8 mouse cellular contexts compared by ENCODE assay signal in genomic region chr4:141538408-141539212, GRCm38 (mm10). TPM values are rescaled to one million over a fixed set of nuclear protein-coding genes. Genes with fewer than 3 reads are reported as not detected.
DNase-seq lines count a peak whose midpoint lies in the region; ATAC-seq and TF ChIP-seq lines count a peak whose summit lies in the region.

TSS of gene Spen (minus strand) at chr4:141538597.

- H3K4me2 ChIP-seq in forebrain, embryonic 12.5 days, result peak within 1 kb of the TSS; percentile 92
- peak within 1 kb of the TSS; percentile 95 for H3K4me2 ChIP-seq in heart, postnatal 0 days (ENCODE audit: low read depth, low read length)
- peak within 1 kb of the TSS; percentile 94 for H3K4me2 ChIP-seq in liver, postnatal 0 days (ENCODE audit: low read depth, low read length)
- H3K4me2 ChIP-seq in neural tube, embryonic 13.5 days, result peak within 1 kb of the TSS; percentile 80

- ATAC-seq in forebrain, embryonic 12.5 days (ENCODE audit: low FRiP score), result peak; percentile 83
- peak; percentile 89 for ATAC-seq in heart, postnatal 0 days (ENCODE audit: insufficient read depth, low read depth)
- ATAC-seq in liver, postnatal 0 days, result peak; percentile 89
- peak; percentile 72 for ATAC-seq in neural tube, embryonic 13.5 days (ENCODE audit: low read depth)

- TF ChIP-seq EP300 in ES-Bruce4 (IDR thresholded peaks at IDR 0.05; ENCODE audit: insufficient read depth, low read depth, low read length), result no peak
- TF ChIP-seq EP300 in heart, postnatal 0 days (IDR thresholded peaks at IDR 0.05; ENCODE audit: low read depth), result peak; percentile 72
- TF ChIP-seq EP300 in liver, postnatal 0 days (IDR thresholded peaks at IDR 0.05; ENCODE audit: low read depth), result no peak

- no peaks in the 10 kb centered on the region for H3K9me3 ChIP-seq in ES-Bruce4 (replicated peaks; ENCODE audit: control insufficient read depth, insufficient read depth, low read length, poor library complexity, severe bottlenecking)
- H3K9me3 ChIP-seq in forebrain, embryonic 12.5 days, result no peaks in the 10 kb centered on the region
- no peaks in the 10 kb centered on the region for H3K9me3 ChIP-seq in heart, postnatal 0 days (replicated peaks; ENCODE audit: control insufficient read depth, low read length)
- no peaks in the 10 kb centered on the region for H3K9me3 ChIP-seq in liver, postnatal 0 days (ENCODE audit: low read length)
- H3K9me3 ChIP-seq in neural tube, embryonic 13.5 days, result no peaks in the 10 kb centered on the region

- peak within 1 kb of the TSS; percentile 91 for H3K4me3 ChIP-seq in ES-Bruce4 (ENCODE audit: low read depth, low read length)
- peak within 1 kb of the TSS; percentile 99 for H3K4me3 ChIP-seq in forebrain, embryonic 12.5 days (replicated peaks)
- H3K4me3 ChIP-seq in heart, postnatal 0 days (ENCODE audit: low read depth, low read length), result peak within 1 kb of the TSS; percentile 85
- H3K4me3 ChIP-seq in liver, postnatal 0 days (ENCODE audit: low read depth, low read length), result peak within 1 kb of the TSS; percentile 79
- H3K4me3 ChIP-seq in neural tube, embryonic 13.5 days, result peak within 1 kb of the TSS; percentile 97

- H3K27ac ChIP-seq in ES-Bruce4 (ENCODE audit: insufficient read depth, low read length), result peak within 1 kb of the TSS; percentile 46; the same call in 1 of the 2 replicates
- peak within 1 kb of the TSS; percentile 97 for H3K27ac ChIP-seq in forebrain, embryonic 12.5 days
- H3K27ac ChIP-seq in heart, postnatal 0 days (ENCODE audit: low read depth), result peak within 1 kb of the TSS; percentile 96
- H3K27ac ChIP-seq in liver, postnatal 0 days (ENCODE audit: low read depth), result peak within 1 kb of the TSS; percentile 98
- H3K27ac ChIP-seq in neural tube, embryonic 13.5 days (replicated peaks), result peak within 1 kb of the TSS; percentile 98

- no peak for TF ChIP-seq CTCF in ES-Bruce4 (IDR thresholded peaks at IDR 0.05; ENCODE audit: low read depth, low read length)
- TF ChIP-seq CTCF in heart, postnatal 0 days (IDR thresholded peaks at IDR 0.05; ENCODE audit: low read depth), result no peak
- TF ChIP-seq CTCF in liver, postnatal 0 days (IDR thresholded peaks at IDR 0.05; ENCODE audit: low read depth), result no peak

- H3K27me3 ChIP-seq in ES-Bruce4 (ENCODE audit: control insufficient read depth, insufficient read depth, low read length, poor library complexity, severe bottlenecking), result no peaks in the 10 kb centered on the region
- H3K27me3 ChIP-seq in forebrain, embryonic 12.5 days, result no peaks in the 10 kb centered on the region
- H3K27me3 ChIP-seq in heart, postnatal 0 days (ENCODE audit: control insufficient read depth, insufficient read depth, low read length), result no peaks in the 10 kb centered on the region
- no peaks in the 10 kb centered on the region for H3K27me3 ChIP-seq in liver, postnatal 0 days (ENCODE audit: insufficient read depth, low read length)
- H3K27me3 ChIP-seq in neural tube, embryonic 13.5 days, result no peaks in the 10 kb centered on the region

- no peaks in the 10 kb centered on the region for H3K4me1 ChIP-seq in ES-Bruce4 (ENCODE audit: control insufficient read depth, insufficient read depth, low read length)
- peaks cover 49% of the 10 kb centered on the region for H3K4me1 ChIP-seq in forebrain, embryonic 12.5 days
- H3K4me1 ChIP-seq in heart, postnatal 0 days (ENCODE audit: control insufficient read depth, insufficient read depth), result peaks cover 24% of the 10 kb centered on the region
- peaks cover 23% of the 10 kb centered on the region for H3K4me1 ChIP-seq in liver, postnatal 0 days (ENCODE audit: insufficient read depth)
- peaks cover 42% of the 10 kb centered on the region for H3K4me1 ChIP-seq in neural tube, embryonic 13.5 days (replicated peaks)

- TF ChIP-seq POLR2A in ES-Bruce4 (IDR thresholded peaks at IDR 0.05; ENCODE audit: insufficient read depth, low read length), result no peak

- peak within 1 kb of the TSS; percentile 92 for H3K9ac ChIP-seq in ES-Bruce4 (ENCODE audit: low read depth, poor library complexity, severe bottlenecking)
- H3K9ac ChIP-seq in forebrain, embryonic 12.5 days, result peak within 1 kb of the TSS; percentile 98
- peak within 1 kb of the TSS; percentile 92 for H3K9ac ChIP-seq in heart, postnatal 0 days (replicated peaks; ENCODE audit: low read depth, low read length)
- peak within 1 kb of the TSS; percentile 87 for H3K9ac ChIP-seq in liver, postnatal 0 days (replicated peaks)
- H3K9ac ChIP-seq in neural tube, embryonic 13.5 days, result peak within 1 kb of the TSS; percentile 99

- no peaks in the 10 kb centered on the region for H3K36me3 ChIP-seq in ES-Bruce4 (ENCODE audit: control insufficient read depth, insufficient read depth, low read length, poor library complexity, severe bottlenecking)
- no peaks in the 10 kb centered on the region for H3K36me3 ChIP-seq in forebrain, embryonic 12.5 days (replicated peaks)
- no peaks in the 10 kb centered on the region for H3K36me3 ChIP-seq in heart, postnatal 0 days (replicated peaks; ENCODE audit: control insufficient read depth, insufficient read depth, low read length)
- H3K36me3 ChIP-seq in liver, postnatal 0 days (replicated peaks; ENCODE audit: insufficient read depth, low read length), result no peaks in the 10 kb centered on the region
- H3K36me3 ChIP-seq in neural tube, embryonic 13.5 days, result no peaks in the 10 kb centered on the region

- WGBS in forebrain, embryonic 12.5 days, result 1% methylated on average over 51 of the region's 88 CpGs
- WGBS in heart, postnatal 0 days, result under 1% methylated on average over 55 of the region's 88 CpGs
- WGBS in liver, postnatal 0 days (ENCODE audit: insufficient replicate concordance), result under 1% methylated on average over 68 of the region's 88 CpGs
- WGBS in neural tube, embryonic 13.5 days, result under 1% methylated on average over 57 of the region's 88 CpGs

- peak; percentile 91 for DNase-seq in c-Kit-positive CD71-positive TER-119-positive erythroid progenitor cells, embryonic 14.5 days (ENCODE audit: low spot score)
- peak; percentile 96 for DNase-seq in heart, postnatal 0 days (ENCODE audit: low spot score)
- peak; percentile 95 to 96 for DNase-seq in kidney, postnatal 36 days
- DNase-seq in liver, postnatal 0 days, result peak; percentile 95
- peak; percentile 82 for DNase-seq in telencephalon, adult 2 months (ENCODE audit: low read depth, low spot score)

RNA-seq across cellular contexts. Expression of gene Spen, which starts in this region (rescaled TPM):
- 39.6 and 46.9 TPM in 2 replicates for polyA plus RNA-seq in ES-Bruce4 (2011; ENCODE audit: insufficient read depth, insufficient read length, low read depth, missing spikeins)
- polyA plus RNA-seq in forebrain, embryonic 12.5 days (2016; fragmentation: Nextera tagmentation; extraction: Ambion mirVana), result 20.3 and 20.9 TPM in 2 replicates
- total RNA-seq in heart, postnatal 0 days (2014; rRNA removed; ENCODE audit: low replicate concordance), result 2.3 and 5.9 TPM in 2 replicates
- polyA plus RNA-seq in heart, postnatal 0 days (2015; fragmentation: Nextera tagmentation; extraction: Ambion mirVana), result 4.3 and 4.9 TPM in 2 replicates
- polyA plus RNA-seq in liver, postnatal 0 days (2015; fragmentation: Nextera tagmentation; extraction: Ambion mirVana), result 2.3 and 3.0 TPM in 2 replicates
- polyA plus RNA-seq in neural tube, embryonic 13.5 days (2015; fragmentation: Nextera tagmentation; extraction: Ambion mirVana), result 13.8 and 19.5 TPM in 2 replicates

Comparison
In these comparisons a context has a peak if more than half of its experiments do, and no peak if none do; other contexts are left out.
1. Peak in every context shown above with its lines: DNase-seq, ATAC-seq, H3K4me3 ChIP-seq and H3K27ac ChIP-seq.
2. H3K27ac ChIP-seq: peak in every context shown above with its lines; median percentile 98 in liver, postnatal 0 days; 98 in neural tube, embryonic 13.5 days; 97 in forebrain, embryonic 12.5 days; 96 in heart, postnatal 0 days; 46 in ES-Bruce4.